Mouse (Mus musculus): Measurements from ENCODE around the gene Mpnd.

The Mpnd gene

DNA sequence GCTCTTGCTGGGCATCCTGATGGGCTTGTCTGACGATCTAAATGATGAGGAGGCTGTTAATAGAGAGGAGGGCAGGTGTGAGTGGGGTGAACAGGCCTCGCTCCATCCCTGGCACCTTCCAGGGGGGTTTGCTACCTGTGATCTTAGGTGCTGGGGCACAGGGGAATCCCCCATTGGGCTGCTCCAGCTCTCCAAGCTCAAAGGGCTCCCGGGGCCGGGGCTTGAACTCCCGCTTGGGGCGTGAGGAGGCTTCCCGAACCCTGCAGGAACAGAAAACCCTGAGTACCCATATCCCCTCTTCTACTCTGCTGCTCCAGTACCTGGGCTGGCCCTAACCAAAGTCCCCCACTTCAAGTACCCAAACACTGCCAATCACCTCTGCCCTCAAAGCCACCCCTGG lies 12.3 kb downstream of the Mpnd start:
- in situ Hi-C loops (cut with MboI, MseI), result loop anchor here (5.0 kb wide), 1 partner anchor 51 kb away; no protein-coding TSS in a partner anchor

DNA sequence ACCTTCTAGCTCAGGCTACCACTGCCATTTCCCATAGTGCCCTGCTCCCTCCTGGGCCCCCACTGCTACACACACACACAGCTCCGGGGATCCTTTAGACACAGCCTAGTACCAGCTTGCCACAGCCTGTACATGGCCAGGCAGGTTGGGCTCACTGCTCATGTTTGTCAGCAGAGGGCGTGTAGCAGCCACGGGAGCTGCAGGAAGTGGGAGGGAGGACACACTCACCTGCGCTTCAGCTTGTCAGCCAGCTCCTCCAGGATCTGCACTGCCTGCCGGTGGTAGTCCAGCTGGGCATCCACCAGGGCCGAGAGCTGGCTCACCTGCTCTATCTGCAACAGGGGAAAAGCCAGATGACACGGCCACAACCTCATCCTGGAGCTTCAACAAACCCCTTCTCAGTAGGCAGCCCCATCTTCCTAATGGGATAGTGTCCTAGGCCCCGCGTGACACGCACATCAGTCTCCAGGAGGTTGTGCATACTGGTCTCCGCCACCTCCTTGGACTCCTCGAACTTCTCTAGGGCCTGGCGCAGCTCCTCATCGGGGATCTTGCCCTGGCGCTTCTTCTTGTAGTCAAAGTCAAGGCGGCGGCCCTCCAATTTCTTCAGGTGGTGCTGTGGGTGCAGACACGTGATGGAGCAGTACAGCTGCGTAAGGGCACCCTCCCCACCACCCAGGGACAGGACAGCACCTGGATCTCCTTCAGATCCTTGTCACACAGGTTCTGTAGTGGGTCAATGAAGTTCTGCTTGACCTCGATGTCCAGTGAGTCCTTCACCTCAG lies 13.0 kb downstream of the Mpnd start:
- in situ Hi-C loops (cut with MboI, MseI), result loop anchor here (5.0 kb wide), 1 partner anchor 51 kb away; no protein-coding TSS in a partner anchor

DNA sequence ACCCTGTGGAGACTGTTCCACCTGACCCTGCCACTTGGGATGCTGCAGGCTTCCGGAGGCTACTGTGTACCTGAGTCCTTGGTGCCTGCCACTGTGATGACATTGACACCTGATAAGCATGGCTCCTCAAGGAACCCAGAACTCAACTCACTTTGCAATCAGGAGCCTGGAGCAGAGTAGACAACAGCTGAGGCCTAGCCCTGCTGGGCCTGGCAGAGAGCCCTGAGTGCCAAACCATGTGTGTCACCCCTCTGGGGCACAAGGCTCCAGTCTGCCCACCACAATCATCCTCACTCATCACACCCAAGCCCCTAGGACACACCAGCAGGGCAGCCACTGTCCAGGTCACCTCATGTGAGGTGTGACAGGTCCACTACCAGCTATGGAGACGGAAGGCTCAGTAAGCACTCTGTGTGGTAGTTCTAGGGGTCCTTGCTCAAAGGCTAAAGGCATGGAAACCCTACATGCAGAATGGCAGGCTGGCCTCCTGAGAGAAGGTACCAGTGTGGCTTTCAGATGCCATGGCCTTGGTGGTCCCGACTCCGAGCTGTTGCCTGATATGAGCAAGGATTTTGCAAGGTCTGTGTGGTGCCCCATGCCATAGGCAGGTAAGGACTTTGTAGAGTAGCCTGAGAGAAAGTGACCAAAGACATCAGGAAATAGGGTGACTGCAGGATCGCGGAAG lies 15.0 kb downstream of the Mpnd start:
- in situ Hi-C loops (cut with MboI, MseI), result no loop called here

DNA sequence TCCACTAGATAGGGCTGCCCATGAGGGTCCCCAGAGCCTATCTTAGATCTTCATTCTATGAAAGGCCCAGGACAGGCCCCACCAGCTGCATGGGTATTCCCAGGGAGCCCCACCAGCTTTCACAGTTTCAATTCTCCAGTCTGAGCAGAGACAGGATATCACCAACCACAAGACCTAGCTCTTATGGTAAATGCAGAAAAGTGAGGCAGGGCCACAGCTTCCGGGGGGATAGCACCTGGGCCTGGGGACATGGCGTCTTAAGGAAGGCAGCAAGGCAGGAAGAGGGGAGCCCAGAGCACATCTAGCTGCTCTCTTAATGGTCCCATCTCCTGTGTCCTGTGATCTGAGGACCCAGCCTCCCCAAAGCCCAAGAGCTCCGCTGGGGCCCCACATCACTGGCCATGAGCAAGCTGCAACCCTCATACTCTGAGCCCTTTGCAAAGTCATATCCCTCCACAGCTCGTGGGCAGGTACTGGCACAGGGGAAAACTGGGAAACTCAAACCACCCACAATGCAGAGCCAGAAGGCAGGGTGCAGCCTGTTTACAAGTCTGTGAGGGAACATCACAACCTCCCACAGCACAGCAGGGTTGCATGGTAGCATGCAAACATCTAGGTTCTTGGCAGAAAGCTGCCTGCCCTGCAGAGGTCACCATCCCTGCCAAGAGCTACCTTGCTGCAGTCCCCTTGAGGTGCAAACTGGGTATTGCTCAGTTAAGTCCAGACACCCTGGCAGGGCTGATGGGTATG lies 15.8 kb downstream of the Mpnd start:
- in situ Hi-C loops (cut with MboI, MseI), result no loop called here

DNA sequence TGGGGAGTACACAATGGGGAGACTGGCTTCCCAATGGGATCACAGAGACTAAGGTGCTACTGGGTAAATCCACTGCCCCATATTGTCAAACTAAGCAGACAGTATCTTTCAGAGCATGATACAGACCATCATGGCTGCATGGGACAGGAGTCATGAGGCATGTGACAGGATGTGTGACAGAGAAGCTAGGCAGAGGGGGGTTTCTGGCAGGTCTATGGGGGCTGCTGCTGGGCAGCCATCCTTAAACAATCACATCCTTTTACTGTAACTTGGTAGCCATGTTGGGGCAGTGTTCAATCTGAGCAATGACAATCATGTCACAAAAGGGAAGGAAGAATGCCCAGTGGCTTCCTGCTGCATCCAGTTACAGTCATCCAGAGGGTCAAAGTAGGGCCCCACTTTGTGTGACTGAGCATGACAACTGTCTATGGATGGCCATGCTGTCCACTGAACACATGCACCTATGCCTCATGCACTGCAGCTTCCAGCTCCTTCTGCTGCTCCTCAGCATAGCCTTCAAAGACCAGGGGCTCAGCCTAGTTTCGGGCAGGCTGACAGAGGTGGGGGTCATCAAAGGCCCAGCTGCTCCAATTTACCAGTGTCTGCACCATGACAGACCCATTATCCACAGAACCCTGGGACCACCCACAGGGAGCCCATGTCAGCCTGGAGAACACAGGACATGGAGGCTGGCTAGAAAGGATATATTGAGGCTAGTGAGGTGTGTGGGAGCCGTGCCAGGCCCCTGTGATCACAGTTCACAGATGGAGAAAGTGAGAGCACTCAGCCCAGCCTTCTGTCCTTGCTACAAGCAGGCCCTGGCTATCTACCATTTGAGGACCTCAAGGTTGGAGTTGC lies 16.8 kb downstream of the Mpnd start:
- in situ Hi-C loops (cut with MboI, MseI), result no loop called here

DNA sequence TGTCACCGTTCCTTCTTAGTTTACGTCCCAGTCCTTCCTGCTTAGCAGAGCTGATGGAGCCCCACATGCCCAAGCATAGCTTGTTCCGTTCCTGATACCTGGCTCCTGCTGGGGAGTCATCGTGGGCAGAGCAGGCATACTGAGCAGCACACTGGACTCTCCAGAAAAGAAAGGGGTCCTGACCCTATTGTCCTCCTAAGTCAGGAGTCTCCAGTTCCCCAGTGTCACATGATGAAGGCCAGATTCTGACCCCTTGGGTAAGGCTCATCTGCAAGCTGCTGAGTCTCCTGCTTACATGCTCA lies 17.4 kb downstream of the Mpnd start:
- in situ Hi-C loops (cut with MboI, MseI), result no loop called here

DNA sequence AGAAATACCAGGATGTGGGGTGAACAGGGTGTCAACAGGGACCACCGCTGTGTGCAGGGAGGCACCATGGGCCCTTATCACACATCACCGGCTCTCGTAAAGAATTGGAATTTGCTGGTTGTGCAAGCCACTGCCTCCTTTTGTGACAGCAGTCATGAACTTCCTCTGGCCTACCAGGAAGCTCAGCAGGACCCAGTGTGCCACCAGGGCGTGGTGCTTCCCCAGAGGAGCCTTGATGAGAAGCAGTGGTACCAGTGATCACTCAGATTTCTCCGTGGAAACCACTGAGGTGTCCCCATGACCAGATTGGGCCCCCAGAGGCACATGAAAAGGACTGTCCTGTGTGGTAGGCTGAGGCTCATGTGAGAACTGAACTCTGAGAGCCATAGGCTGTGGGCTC lies 17.9 kb downstream of the Mpnd start:
- in situ Hi-C loops (cut with MboI, MseI), result no loop called here

DNA sequence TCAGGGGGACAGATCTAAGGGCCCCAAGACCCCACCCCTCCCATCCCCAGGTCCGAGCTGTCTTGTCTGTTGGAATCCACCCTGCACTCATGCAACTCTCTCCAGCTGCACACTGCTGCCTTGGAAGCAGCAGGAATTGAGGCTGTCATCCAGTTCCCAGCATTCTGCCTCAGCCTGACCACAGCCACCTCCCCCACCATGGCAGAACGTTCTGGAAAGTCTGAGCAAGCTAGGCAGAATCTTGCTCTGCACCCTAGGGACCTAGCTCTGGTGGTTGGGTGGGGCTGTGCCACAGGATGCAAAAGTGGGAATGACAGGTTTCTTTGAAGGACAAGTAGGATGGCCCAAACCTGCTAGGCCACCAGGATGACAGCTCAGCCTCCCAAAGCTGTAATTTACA lies 19.0 kb downstream of the Mpnd start:
- in situ Hi-C loops (cut with MboI, MseI), result no loop called here

DNA sequence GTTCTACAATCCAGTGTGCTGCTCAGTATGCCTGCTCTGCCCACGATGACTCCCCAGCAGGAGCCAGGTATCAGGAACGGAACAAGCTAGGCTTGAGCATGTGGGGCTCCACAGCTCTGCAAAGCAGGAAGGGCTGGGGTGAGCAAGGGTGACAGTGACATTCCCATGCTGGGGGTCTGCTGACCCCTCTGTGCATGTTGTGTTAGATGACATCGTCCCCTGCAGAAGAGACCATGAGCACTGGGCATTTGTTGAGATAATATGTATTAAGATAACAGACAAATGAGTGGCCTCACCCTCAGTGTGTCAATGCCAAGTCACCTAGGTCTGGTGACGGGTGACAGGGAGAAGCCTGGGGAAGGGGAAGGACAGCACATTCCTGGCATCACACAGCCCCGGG lies 19.4 kb downstream of the Mpnd start:
- in situ Hi-C loops (cut with MboI, MseI), result loop anchor here (25.0 kb wide), 1 partner anchor 1262 kb away; the partner anchor contains the start of gene Vav1

DNA sequence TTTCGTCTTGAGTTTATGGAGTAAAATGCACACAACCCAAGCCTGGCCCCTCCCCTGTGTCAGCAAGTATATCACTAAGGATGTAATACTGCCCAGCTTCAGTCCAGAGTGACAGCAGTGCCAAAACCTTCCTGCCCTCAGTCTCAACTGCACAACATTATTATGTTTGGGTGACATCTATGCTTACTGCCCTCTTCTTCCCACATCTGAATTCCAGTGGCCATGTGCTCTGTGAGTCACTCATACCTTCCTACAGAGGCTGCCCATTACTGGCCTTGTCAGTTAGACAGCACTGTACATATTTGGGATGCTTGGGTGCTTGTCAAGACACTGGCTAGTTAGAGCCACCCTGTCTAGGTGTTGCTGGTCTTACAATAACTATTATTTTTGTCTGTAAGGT lies 20.8 kb downstream of the Mpnd start:
- in situ Hi-C loops (cut with MboI, MseI), result loop anchor here (25.0 kb wide), 1 partner anchor 1261 kb away; the partner anchor contains the start of gene Vav1

DNA sequence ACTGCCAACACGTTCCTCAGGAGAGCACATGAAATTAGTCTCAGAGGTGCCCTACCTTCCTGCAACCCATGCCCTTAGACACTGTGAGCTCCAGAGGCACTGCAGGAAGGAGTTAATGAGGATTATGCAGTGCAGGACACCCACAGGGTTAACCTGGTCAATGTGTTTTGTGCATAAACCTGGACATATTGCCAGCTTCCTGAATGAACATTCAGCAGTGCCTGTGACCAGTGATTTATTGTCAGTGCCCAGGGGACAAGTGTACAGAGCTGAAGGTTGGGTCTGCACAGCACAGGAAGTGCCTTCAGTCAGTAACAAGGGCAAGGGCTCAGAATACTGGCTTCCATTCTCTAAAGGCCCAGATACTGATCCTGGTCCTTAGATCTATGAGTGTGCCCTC lies 21.4 kb downstream of the Mpnd start:
- in situ Hi-C loops (cut with MboI, MseI), result loop anchor here (25.0 kb wide), 1 partner anchor 1260 kb away; the partner anchor contains the start of gene Vav1

DNA sequence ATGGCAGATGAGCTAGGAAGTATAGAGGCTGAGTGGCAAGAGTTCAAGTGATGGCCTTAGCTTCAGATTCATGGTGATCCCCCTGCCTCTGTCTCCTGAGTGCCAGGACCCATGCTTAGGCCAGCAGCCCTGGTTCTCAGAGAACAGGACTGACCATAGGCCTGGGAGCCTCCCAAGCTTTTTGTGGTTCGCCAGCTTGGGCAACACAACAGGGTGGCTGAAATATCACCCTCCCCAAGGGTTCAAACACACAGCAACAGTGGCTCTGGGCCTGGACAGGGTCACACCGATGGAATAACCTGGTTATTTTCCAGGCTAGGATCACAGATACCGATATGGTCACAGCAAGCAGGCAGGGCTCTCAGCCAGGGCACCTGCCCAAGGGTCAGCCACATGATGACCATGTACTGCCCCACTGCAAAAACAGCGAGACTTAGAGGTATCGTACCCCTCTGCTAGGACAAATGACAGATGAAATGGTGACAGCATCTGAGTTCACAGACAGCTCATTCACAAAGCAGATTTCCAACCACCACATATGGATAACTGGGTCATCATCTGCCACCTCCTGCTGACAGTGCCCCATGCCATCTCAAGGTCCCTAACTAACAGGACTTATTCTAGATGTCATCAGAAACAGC lies 22.4 kb downstream of the Mpnd start:
- in situ Hi-C loops (cut with MboI, MseI), result loop anchor here (25.0 kb wide), 1 partner anchor 1259 kb away; the partner anchor contains the start of gene Vav1

DNA sequence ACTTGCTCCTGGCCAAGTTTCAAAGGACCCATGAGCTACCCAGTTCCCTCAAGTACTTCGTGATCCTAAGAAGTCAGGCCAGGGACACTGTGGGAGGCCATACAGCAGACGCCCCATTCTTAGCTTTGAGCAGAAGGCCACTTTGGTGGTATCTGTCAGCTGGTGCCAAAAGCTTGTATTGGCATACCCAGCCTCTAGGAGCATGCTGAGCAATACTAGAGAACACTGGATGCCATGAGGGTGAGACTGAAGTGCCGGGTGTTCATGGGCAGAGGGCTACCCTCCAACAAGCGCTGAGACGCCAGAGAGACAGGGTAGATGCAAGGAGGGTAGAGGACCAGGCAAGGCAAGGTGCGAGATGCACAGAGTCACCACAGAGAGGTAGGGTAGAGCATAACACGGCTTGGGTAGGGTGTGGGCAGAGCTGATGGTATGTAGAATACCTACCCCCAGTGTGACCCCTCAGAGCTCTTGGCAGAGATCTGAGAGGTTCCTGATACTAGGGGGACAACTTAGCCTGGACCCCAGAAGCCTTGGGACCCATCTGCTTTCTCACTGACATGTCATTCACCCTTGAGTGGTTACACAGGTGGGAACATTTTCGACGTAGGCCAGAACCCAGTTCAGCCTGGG lies 24.8 kb downstream of the Mpnd start:
- in situ Hi-C loops (cut with MboI, MseI), result loop anchor here (25.0 kb wide), 1 partner anchor 1257 kb away; the partner anchor contains the start of gene Vav1

DNA sequence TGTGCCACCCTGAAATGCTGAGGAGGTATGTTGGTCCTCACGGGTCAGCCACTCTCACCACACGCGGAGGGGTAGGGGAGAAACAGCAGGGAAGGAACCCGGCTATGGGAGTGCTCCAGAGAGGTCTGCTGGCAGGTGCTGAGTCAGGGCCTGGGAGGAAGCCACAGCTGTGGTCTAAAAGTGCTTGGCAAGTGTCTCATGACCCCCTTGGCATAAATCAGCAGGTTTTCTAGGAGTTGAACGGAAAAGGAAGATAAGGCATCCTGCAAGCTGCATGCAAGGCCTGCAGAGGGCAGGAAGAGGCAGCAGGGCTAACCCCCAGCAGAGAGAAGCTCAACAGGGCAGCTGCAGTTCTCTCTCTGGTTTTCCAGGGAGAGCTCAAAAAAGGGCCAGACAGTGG lies 25.4 kb downstream of the Mpnd start:
- in situ Hi-C loops (cut with MboI, MseI), result loop anchor here (25.0 kb wide), 1 partner anchor 1256 kb away; the partner anchor contains the start of gene Vav1

DNA sequence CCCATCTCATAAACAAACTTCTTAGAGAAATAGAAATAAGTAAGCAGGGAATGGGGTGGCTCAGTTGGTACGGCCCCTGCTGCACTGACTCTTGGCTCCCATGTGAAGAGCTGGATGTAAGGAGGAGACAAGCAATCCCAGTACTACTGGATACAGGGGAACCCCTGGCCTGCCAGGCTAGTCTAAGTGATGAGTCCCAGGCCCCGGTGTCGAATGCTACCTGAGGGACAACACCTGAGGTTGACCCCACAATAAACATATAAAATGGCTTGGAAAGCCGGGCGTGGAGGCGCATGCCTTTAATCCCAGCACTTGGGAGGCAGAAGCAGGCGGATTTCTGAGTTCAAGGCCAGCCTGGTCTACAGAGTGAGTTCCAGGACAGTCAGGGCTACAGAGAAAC lies 25.9 kb downstream of the Mpnd start:
- in situ Hi-C loops (cut with MboI, MseI), result loop anchor here (25.0 kb wide), 1 partner anchor 1256 kb away; the partner anchor contains the start of gene Vav1

DNA sequence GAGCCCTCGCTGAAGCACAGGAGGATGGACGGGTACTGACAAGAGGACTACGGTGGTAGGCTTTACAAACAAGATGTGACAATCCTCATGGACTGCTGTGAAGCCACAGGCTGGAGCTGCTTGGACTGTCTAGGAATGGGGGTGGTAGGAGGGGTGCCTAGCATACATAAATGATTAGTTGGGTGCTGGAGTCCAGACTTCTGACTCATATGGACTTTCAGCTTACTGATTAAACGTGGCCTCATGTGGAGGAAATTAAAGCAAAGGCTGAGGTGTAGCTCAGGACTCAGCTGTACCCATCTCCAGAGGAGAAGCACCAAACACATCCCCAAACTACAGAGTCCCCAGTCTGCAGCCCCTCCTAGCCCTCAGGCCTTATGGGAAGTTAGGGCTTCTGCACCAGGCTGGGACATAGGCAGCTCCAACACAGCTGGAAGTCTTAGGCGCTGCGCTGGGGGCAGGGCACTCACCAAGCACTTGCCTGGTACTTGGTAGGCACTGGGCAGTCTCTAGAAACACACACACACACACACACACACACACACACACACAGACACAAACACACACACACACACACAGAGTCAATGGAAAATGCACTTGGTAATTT lies 26.7 kb downstream of the Mpnd start:
- in situ Hi-C loops (cut with MboI, MseI), result loop anchor here (25.0 kb wide), 1 partner anchor 1255 kb away; the partner anchor contains the start of gene Vav1

DNA sequence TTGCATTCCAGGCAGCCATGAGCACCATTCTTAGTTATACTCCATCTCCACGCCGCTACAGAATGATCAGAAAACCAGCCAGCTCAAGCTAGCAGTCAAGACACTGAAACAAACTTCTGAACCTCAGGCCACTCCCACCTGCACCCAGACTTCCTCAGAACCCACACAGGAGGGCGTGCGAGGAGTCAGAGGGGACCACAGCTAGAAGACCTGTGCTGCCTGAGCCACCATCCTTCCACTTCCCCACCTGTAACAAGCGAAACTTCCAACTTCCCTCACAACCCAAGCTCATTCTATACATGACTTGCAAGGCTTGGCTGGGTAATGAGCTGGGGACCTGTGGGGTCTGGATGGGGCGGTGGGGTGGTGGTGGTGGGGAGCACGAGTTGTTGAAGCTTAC lies 27.3 kb downstream of the Mpnd start:
- in situ Hi-C loops (cut with MboI, MseI), result loop anchor here (25.0 kb wide), 1 partner anchor 1254 kb away; the partner anchor contains the start of gene Vav1

DNA sequence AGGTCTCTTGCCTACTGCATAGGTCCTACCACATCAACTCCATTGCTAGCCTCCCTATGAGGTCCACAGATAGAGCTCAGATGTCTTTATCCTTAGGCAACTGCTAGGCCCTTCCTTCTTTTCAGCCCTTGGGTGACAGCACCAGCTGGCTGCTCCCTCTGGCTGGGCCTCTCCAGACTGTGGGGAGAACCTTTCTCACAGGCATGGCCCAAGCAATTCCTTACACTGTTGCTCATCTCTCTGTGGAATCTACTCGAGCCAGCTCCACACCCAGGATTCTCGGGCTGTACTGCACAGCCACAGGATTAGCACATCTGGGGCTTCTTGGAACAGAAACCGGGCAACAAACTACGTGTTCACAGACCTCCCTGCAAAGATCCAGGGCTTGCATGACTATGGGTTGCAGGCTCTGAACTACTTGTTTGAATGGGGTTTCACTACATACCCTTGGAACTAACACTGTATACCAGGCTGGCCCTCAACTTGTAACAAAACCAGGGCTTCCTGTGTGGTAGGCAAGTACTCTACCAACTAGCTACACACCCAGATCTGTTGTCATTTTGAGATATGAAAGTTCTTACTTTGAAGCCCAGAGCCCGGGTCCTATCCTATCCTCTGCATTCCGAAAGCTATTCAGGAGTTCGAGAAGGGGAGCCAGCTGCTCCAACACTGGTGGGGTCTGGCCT lies 28.7 kb downstream of the Mpnd start:
- in situ Hi-C loops (cut with MboI, MseI), result loop anchor here (25.0 kb wide), 1 partner anchor 1253 kb away; the partner anchor contains the start of gene Vav1

DNA sequence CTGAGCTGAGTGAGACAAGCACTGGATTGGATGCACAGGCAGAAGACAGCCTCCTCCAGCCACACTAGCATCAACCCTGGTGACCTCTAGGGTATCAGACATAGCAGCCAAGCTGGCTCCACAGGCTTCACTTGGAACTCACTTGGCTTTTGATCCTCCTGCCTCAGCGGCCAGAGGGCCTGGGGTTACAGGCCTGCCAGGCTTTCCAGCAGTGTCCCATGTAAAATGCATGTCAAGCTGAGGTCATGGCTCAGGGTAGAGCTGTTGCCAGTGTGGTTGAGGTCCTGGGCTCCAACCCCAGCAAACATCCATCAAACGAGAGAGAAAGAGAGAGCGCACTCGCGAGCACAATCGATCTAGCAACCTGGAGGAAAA lies 29.2 kb downstream of the Mpnd start:
- in situ Hi-C loops (cut with MboI, MseI), result loop anchor here (25.0 kb wide), 1 partner anchor 1253 kb away; the partner anchor contains the start of gene Vav1

All from regulatory T cell (primary cell).